ENCODE assay signal across 10 mouse cellular contexts in the genomic region with DNA sequence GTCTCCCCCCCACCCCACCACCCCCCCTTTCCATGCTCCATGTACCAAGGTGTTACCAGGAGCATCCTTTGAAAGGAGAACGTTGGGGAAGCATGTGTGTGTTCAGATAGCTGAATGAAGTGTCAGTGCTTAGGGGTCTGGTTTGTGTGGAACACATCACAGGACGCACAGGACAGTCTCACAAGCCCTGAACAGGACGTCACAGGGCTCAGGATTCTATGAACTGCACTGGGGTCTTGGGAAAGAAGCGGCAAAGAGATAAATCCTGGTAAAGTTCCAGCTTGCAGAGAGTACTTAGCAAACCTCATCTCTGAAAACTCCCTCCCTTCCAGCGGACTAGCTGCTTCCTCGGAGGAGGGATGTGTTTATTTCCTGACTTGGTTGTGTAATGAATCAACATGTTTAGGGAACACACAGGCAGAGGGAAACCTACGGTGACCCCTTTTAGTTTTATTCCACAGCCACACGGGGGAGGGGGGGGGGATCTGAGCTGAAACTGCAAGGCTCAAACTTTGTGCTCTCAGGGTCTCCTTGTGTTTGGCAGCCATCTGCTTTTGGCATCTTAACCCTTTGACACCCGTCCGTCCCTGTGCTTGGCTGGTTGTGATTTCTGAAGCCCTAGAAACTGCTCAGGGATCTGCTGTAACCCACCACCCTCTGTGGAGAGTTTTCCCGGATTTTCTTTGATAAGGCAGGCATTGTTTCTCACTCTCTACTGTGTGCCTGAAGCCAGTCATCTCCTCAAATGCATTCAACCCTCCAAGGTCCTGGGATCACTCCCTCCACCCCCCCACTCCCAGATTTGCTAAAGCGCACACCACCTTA. TPM values are rescaled to one million over a fixed set of nuclear protein-coding genes. Genes with fewer than 3 reads are reported as not detected.
DNase-seq lines count a peak whose midpoint lies in the region; ATAC-seq and TF ChIP-seq lines count a peak whose summit lies in the region.
"Had no signal": no experiment of that assay in that cellular context is flagged by ENCODE, and none has a peak within 500 bp of the region (broad histone marks: within the 10 kb centered on the region; RNA-seq: fewer than 3 reads in every experiment).

No protein-coding gene starts in this region.

- no peak for DNase-seq in heart, adult 18-20 months
- peak; percentile 32 to 51 for DNase-seq in cerebellum, adult 18-20 months
- DNase-seq in midbrain, embryonic 10.5 days (ENCODE audit: low spot score): peak; percentile 46
- no peak for DNase-seq in c-Kit-positive CD71-positive TER-119-positive erythroid progenitor cells, embryonic 14.5 days (ENCODE audit: low spot score)
- no peak for DNase-seq in thymus, adult 2 months
- no peak for DNase-seq in kidney, adult 9 months

- peak overlapping the region; percentile 81 for H3K4me2 ChIP-seq in heart, embryonic 14.5 days (ENCODE audit: low read length)
- H3K4me2 ChIP-seq in forebrain, embryonic 12.5 days: peak overlapping the region; percentile 75

- TF ChIP-seq CTCF in thymus, adult 2 months (IDR thresholded peaks at IDR 0.05; ENCODE audit: borderline replicate concordance, control insufficient read depth, extremely low read depth, insufficient read depth, low read length, poor library complexity): no peak

- peak overlapping the region; percentile 25; the same call in 1 of the 2 replicates for H3K9ac ChIP-seq in heart, embryonic 14.5 days (ENCODE audit: low read length)
- peak overlapping the region; percentile 29; the same call in 1 of the 2 replicates for H3K9ac ChIP-seq in forebrain, embryonic 12.5 days

- peaks cover 12% of the 10 kb centered on the region for H3K27me3 ChIP-seq in heart, embryonic 14.5 days (ENCODE audit: control insufficient read depth, insufficient read depth, low read length)
- H3K27me3 ChIP-seq in forebrain, embryonic 12.5 days: peaks cover 23% of the 10 kb centered on the region
- peaks cover 32% of the 10 kb centered on the region for H3K27me3 ChIP-seq in midbrain, embryonic 10.5 days (ENCODE audit: low read depth, poor library complexity, severe bottlenecking)
- H3K27me3 ChIP-seq in thymus, adult 2 months (ENCODE audit: control insufficient read depth, insufficient read depth, low read length): peaks cover 4% of the 10 kb centered on the region; the same call in 1 of the 2 replicates
- H3K27me3 ChIP-seq: CH12.LX had no signal

- H3K4me1 ChIP-seq in heart, embryonic 14.5 days (ENCODE audit: control insufficient read depth in 2 of 2, insufficient read depth in 2 of 2, low read length in 2 of 2): peaks cover 10 to 29% of the 10 kb centered on the region in 2 experiments
- peaks cover 38% of the 10 kb centered on the region for H3K4me1 ChIP-seq in forebrain, embryonic 12.5 days
- H3K4me1 ChIP-seq in midbrain, embryonic 10.5 days: peaks cover 44% of the 10 kb centered on the region
- H3K4me1 ChIP-seq in thymus, adult 2 months (replicated peaks; ENCODE audit: control insufficient read depth, insufficient read depth, low read length): no peaks in the 10 kb centered on the region

- H3K9me3 ChIP-seq in heart, embryonic 14.5 days (ENCODE audit: control insufficient read depth, low read length): no peaks in the 10 kb centered on the region
- H3K9me3 ChIP-seq in forebrain, embryonic 12.5 days: no peaks in the 10 kb centered on the region
- no peaks in the 10 kb centered on the region for H3K9me3 ChIP-seq in midbrain, embryonic 10.5 days (replicated peaks)

- no peak for TF ChIP-seq POLR2A in thymus, adult 2 months (IDR thresholded peaks at IDR 0.05; ENCODE audit: control insufficient read depth, extremely low read depth, insufficient read depth, low read length, poor library complexity)

- H3K4me3 ChIP-seq in heart, embryonic 14.5 days (ENCODE audit: control insufficient read depth in 1 of 2, insufficient read depth in 1 of 2, low read depth in 1 of 2, low read length in 2 of 2): peak overlapping the region in 1 of 2 experiments; percentile 38; a peak in 2 of 4 replicates
- H3K4me3 ChIP-seq in forebrain, embryonic 12.5 days (replicated peaks): peak overlapping the region; percentile 43
- peak overlapping the region; percentile 58 for H3K4me3 ChIP-seq in midbrain, embryonic 10.5 days
- H3K4me3 ChIP-seq in thymus, adult 2 months (ENCODE audit: control insufficient read depth, insufficient read depth, low read length): no peak overlapping the region

- WGBS in heart, embryonic 14.5 days: 6% methylated on average over 12 of the region's 12 CpGs
- 2% methylated on average over 12 of the region's 12 CpGs for WGBS in forebrain, embryonic 12.5 days
- WGBS in midbrain, embryonic 10.5 days: 2% methylated on average over 12 of the region's 12 CpGs
- WGBS in thymus, adult 2 months: 12% methylated on average over 12 of the region's 12 CpGs

- ATAC-seq in heart, embryonic 14.5 days (ENCODE audit: insufficient number of reproducible peaks, insufficient read depth, low FRiP score, low read depth): no peak
- no peak for ATAC-seq in forebrain, embryonic 12.5 days (ENCODE audit: low FRiP score)

- H3K27ac ChIP-seq in heart, embryonic 14.5 days (replicated peaks in 1 of 2; ENCODE audit: control insufficient read depth in 1 of 2, insufficient read depth in 1 of 2, low read depth in 2 of 2, low read length in 2 of 2): no peak overlapping the region
- no peak overlapping the region for H3K27ac ChIP-seq in forebrain, embryonic 12.5 days
- H3K27ac ChIP-seq in midbrain, embryonic 10.5 days (replicated peaks): 0 out of 2 replicates have a peak overlapping the region, but pooled peaks have one; percentile 9
- no peak overlapping the region for H3K27ac ChIP-seq in thymus, adult 2 months (ENCODE audit: control insufficient read depth, insufficient read depth, low read length)
- H3K27ac ChIP-seq: macrophage had no signal

- H3K36me3 ChIP-seq in heart, embryonic 14.5 days (ENCODE audit: control insufficient read depth, insufficient read depth, low read length): no peaks in the 10 kb centered on the region
- no peaks in the 10 kb centered on the region for H3K36me3 ChIP-seq in forebrain, embryonic 12.5 days (replicated peaks)
- no peaks in the 10 kb centered on the region for H3K36me3 ChIP-seq in midbrain, embryonic 10.5 days
- no peaks in the 10 kb centered on the region for H3K36me3 ChIP-seq in thymus, adult 2 months (ENCODE audit: control insufficient read depth, insufficient read depth, low read length)

RNA-seq across cellular contexts. Expression of a gene that starts 3.3 kb away (rescaled TPM):
- 0.99 and 2.5 TPM in 2 replicates for polyA plus RNA-seq in heart, embryonic 14.5 days (2014; fragmentation: Nextera tagmentation; extraction: Ambion mirVana)
- under 1 TPM in 1 of 2 experiments, not detected in 1; 0.18 TPM for total RNA-seq in heart, adult 18-20 months (2021)
- 3.7 and 5.2 TPM in 2 replicates for polyA plus RNA-seq in forebrain, embryonic 12.5 days (2016; fragmentation: Nextera tagmentation; extraction: Ambion mirVana)
- 0.96 and 1.8 TPM in 2 replicates for polyA plus RNA-seq in midbrain, embryonic 10.5 days (2016; fragmentation: Nextera tagmentation; extraction: Ambion mirVana)
- not detected in 2 replicates for polyA plus RNA-seq in thymus, adult 2 months (2012; rRNA removed)
- total RNA-seq: CH12.LX had no signal
- polyA plus RNA-seq: macrophage had no signal

Comparison
In these comparisons a context has a peak if more than half of its experiments do, and no peak if none do; other contexts are left out.
1. DNase-seq: peak in cerebellum, adult 18-20 months (2 of 2) and midbrain, embryonic 10.5 days (single experiment); none in heart, adult 18-20 months (0 of 2), c-Kit-positive CD71-positive TER-119-positive erythroid progenitor cells, embryonic 14.5 days (single experiment), thymus, adult 2 months (single experiment) and kidney, adult 9 months (single experiment).